Mouse (Mus musculus): Measurements from ENCODE around the gene Phlda2. TPM values are rescaled to one million over a fixed set of nuclear protein-coding genes. Genes with fewer than 3 reads are reported as not detected.

Phlda2 gene
- total and polyA plus RNA-seq, 2 experiments from 2014 or later: not detected

DNA sequence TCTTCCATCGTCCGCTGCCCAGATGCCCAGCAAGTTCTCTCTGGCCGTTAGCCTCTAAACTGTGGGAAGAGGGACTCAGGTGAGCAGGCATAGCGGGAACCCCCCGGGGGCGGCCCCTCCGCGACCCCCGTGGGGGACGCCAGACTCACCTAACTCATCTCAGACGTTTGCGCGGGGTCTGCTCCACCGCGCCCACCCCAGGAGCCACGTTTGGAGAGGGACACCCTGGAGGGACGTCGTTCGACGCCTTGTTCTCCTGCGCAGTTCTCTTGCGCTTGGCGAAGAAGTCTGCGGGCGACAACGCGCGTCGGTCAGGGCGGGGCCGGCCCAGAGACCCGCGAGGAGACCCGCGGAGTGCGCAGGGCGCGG lies 44.0 kb downstream of the Phlda2 start:
- no peak for DNase-seq (ENCODE audit: low spot score)
- 0 out of 2 replicates have a peak, but pooled peaks cover 5% of the 10 kb centered on the region for H3K27me3 ChIP-seq (ENCODE audit: control insufficient read depth, insufficient read depth, low read length)
- no peaks in the 10 kb centered on the region for H3K9me3 ChIP-seq (replicated peaks; ENCODE audit: control insufficient read depth, low read length)
- peak overlapping the region; percentile 64 for H3K4me3 ChIP-seq (ENCODE audit: low read depth, low read length)
- peak overlapping the region; percentile 59 for H3K9ac ChIP-seq (replicated peaks; ENCODE audit: low read depth, low read length)
- peak overlapping the region; percentile 82 for H3K4me2 ChIP-seq (ENCODE audit: low read depth, low read length)
- H3K27ac ChIP-seq (ENCODE audit: low read depth): peak overlapping the region; percentile 61; the same call in 1 of the 2 replicates
- H3K36me3 ChIP-seq (replicated peaks; ENCODE audit: control insufficient read depth, insufficient read depth, low read length): no peaks in the 10 kb centered on the region
- TF ChIP-seq CTCF (IDR thresholded peaks at IDR 0.05; ENCODE audit: low read depth): no peak
- TF ChIP-seq EP300 (IDR thresholded peaks at IDR 0.05; ENCODE audit: low read depth): no peak
- H3K4me1 ChIP-seq (ENCODE audit: control insufficient read depth, insufficient read depth): peaks cover 4% of the 10 kb centered on the region; the same call in 1 of the 2 replicates
- WGBS: 18% methylated on average over 38 of the region's 38 CpGs
- ATAC-seq (ENCODE audit: insufficient read depth, low read depth): no peak

Other genes starting within 250 kb of the Phlda2 start
- gene Cdkn1c, start 42.1 kb downstream of the Phlda2 start, total RNA-seq (2014; rRNA removed; ENCODE audit: low replicate concordance): 94.6 and 143 TPM in 2 replicates
- 81.3 and 97.4 TPM in 2 replicates for gene Cdkn1c, start 42.1 kb downstream of the Phlda2 start, polyA plus RNA-seq (2015; fragmentation: Nextera tagmentation; extraction: Ambion mirVana)
- 0.27 TPM in 1 of 2 replicates, not detected in the other for gene Slc22a18, start 29.4 kb downstream of the Phlda2 start, total RNA-seq (2014; rRNA removed; ENCODE audit: low replicate concordance)
- gene Slc22a18, start 29.4 kb downstream of the Phlda2 start, polyA plus RNA-seq (2015; fragmentation: Nextera tagmentation; extraction: Ambion mirVana): 0.60 and 0.93 TPM in 2 replicates
- 142 and 153 TPM in 2 replicates for gene Nap1l4, start 46.0 kb upstream of the Phlda2 start, total RNA-seq (2014; rRNA removed; ENCODE audit: low replicate concordance)
- 193 and 200 TPM in 2 replicates for gene Nap1l4, start 46.0 kb upstream of the Phlda2 start, polyA plus RNA-seq (2015; fragmentation: Nextera tagmentation; extraction: Ambion mirVana)
- gene Cars, start 96.9 kb upstream of the Phlda2 start, total RNA-seq (2014; rRNA removed; ENCODE audit: low replicate concordance): 7.0 and 15.4 TPM in 2 replicates
- gene Cars, start 96.9 kb upstream of the Phlda2 start, polyA plus RNA-seq (2015; fragmentation: Nextera tagmentation; extraction: Ambion mirVana): 14.7 TPM in 2 replicates
- gene Tnfrsf26, start 125.6 kb upstream of the Phlda2 start, total RNA-seq (2014; rRNA removed; ENCODE audit: low replicate concordance): 0.12 and 0.84 TPM in 2 replicates
- 0.37 and 0.38 TPM in 2 replicates for gene Tnfrsf26, start 125.6 kb upstream of the Phlda2 start, polyA plus RNA-seq (2015; fragmentation: Nextera tagmentation; extraction: Ambion mirVana)
- gene Tnfrsf22, start 146.5 kb upstream of the Phlda2 start, total RNA-seq (2014; rRNA removed; ENCODE audit: low replicate concordance): 1.9 and 3.2 TPM in 2 replicates
- gene Tnfrsf22, start 146.5 kb upstream of the Phlda2 start, polyA plus RNA-seq (2015; fragmentation: Nextera tagmentation; extraction: Ambion mirVana): 2.6 and 2.9 TPM in 2 replicates
- 2.0 and 2.5 TPM in 2 replicates for gene Tnfrsf23, start 182.7 kb upstream of the Phlda2 start, total RNA-seq (2014; rRNA removed; ENCODE audit: low replicate concordance)
- 1.9 and 2.3 TPM in 2 replicates for gene Tnfrsf23, start 182.7 kb upstream of the Phlda2 start, polyA plus RNA-seq (2015; fragmentation: Nextera tagmentation; extraction: Ambion mirVana)